Mouse (Mus musculus) kidney, adult 9 months (tissue): ENCODE data around the gene Polr2c.
A peak's percentile ranks its signal among the peaks of the same experiment; 100 is the strongest.

Source experiments
- DNase-seq: peaks from one replicate; pipeline ENCODE4 v3.0.0; 2022

The Polr2c gene

DNA sequence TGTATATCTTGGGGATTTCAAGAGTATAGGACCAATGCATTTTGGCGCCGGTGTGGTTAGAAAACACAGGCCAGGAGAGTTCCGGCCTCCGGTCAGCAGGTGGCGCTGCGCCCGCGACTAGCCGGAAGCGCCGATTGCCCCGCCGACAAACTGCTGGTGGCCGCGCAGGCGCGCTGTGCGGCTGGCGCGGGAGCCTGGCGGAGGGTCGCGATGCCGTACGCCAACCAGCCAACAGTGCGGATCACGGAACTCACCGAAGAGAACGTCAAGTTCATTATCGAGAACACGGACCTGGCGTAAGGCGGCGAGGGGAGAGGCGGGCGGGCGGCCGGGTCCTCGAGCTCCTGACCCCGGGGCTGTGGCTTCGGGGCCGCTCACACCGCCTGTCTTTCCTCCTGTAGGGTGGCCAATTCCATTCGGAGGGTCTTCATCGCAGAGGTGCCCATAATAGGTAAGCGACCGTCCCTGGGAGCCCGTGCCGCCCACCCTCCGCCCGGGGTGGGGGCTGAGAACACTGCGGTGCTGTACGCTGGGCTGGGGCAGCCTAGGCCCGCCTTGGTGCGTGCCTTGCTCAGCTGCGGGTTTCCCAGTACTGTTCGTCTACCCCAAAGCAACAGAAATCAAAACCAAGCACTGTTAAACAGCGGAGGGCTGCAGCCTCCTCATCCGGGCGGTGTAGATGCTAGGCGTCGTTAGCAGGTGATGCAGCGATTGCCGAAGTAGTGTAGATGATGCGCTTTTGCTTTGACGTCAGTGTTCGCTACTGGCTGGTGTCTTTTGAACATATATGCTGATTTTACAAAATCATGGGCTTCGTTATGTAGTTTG lies at the start of gene Polr2c:
Gene Polr2c, plus strand, starts transcription at position 105 of the 828 bp plus-strand sequence.
- DNase-seq = peak; percentile 89

DNA sequence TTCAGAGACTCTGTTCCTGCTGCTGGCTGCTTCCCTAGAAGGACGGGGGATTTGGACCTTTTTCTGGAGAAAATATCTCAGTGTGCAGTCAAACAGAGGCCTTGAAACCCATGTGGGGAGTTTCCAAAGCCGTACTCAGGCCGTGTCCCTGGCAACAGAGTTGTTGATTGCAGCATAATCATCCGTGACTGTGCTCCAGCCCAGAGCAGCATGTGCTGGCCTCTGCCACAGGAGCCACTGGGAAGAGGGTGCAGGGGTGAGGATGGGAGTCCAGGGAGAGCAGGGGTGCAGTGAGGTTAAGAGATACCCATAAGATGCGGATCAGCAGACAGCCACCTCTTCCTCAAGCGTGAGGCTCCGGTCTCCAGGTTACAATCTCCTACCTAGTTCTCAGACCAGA lies 49.7 kb upstream of the Polr2c start:
- DNase-seq = peak; percentile 41

DNA sequence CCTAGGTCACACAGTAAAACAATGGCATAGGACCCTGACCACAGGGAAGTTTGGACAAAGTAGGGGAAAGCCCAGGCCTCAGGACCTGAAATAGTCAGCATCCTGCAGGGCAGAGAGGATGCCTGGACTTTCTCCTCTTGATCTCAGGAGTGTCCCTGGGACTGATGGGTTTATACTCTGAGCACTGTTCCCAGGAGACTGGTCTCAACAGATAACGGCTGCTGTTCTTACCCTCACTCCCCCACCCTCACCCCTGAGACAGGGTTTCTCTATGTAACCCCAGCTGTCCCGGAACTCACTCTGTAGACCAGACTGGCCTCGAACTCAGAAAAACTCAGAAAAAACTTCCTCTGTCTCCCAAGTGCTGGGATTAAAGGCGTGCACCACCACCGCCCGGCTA lies 48.9 kb upstream of the Polr2c start:
- DNase-seq = no peak

DNA sequence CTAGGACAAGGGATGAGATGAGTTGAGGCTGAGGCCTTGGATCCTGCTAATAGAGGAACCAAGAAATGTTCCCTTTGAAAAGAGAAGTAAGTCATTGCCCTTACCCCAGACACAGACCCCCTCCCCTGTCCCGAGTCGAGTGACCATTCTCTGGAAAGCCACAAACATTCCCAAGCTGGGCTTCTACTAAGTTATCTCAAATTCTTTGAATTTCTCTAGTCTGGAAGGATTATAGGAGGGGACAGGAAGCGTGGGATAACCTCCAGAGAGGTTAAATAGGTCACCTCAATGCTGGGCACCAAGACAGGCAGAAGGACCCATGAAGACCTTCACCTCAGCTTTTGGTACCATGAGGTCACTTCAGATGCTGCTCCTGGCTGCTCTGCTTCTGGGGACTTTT lies 47.1 kb upstream of the Polr2c start, which contains the start of gene Ccl17:
Gene Ccl17, plus strand, starts transcription at position 301 of the 400 bp plus-strand sequence.
- DNase-seq = no peak

DNA sequence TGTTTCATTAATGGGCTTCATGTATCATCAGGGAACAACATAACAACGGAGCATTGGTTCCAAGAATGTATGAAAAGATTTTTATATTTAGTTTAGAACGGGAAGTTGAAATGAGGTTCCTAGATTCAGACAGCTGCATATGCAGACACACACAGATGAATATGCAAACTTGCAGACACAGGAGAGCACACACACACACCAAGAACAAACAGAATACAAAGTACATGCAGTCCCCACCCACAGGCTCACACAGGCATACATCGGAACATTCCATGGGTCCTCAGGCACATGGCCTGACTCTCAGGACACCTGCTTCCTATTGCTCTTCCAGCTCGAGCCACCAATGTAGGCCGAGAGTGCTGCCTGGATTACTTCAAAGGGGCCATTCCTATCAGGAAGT lies 46.4 kb upstream of the Polr2c start:
- DNase-seq = no peak

DNA sequence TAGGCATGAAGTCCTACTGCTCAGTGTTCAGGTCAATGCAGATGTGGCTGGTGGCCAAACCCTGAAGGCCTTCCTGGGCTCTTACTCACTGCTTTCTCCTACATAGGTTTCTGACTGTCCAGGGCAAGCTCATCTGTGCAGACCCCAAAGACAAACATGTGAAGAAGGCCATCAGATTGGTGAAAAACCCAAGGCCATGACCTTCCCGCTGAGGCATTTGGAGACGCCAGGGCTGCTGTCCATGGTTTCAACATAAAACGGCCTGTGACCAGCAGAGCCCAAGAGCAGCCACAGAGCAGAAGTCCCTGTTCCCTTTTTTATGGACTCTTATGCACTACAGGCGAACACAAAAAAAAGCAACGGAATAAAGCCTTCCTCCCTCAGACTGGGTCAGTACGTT lies 45.6 kb upstream of the Polr2c start:
- DNase-seq = no peak

DNA sequence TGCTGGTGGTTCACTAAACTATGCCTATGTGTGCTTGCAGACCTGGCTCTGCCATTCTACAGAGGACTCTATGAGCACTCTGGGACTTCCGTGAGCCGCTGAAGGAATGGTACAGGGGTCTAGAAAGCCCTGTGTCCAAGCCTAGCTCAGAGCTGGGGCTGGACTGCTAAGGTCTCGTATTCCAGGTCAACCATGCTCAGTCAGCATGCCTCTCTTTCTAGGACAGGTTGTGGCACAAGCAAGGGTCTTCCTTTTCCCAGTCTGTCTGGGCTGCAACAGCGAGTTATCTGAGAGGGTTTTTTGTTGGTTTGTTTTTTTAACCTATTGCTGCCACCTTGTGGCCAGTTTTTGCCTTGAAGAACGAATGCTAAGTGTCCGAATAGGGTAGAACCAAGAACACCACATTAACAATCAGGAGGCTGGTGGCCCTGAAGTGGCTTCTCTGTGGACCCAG lies 44.6 kb upstream of the Polr2c start:
- peak; percentile 95 for DNase-seq

DNA sequence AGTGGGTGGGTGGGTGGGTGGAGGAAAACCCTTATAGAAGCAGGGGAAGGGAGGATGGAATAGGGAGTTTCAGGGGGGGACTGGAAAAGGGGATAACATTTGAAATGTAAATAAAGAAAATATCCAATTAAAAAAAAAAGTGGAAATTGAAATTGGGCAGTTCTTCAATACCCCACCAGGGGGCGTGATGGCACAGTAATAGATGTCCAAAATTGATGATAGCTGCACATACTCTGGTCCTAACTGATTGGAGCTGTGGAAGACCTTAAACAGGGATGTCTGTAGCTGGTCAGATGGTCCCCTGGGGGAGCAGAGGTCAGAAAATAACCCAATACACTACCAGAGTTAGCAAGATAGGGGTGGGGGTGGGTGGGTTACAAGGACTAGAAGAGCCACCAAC lies 42.7 kb upstream of the Polr2c start:
- DNase-seq = peak; percentile 53

DNA sequence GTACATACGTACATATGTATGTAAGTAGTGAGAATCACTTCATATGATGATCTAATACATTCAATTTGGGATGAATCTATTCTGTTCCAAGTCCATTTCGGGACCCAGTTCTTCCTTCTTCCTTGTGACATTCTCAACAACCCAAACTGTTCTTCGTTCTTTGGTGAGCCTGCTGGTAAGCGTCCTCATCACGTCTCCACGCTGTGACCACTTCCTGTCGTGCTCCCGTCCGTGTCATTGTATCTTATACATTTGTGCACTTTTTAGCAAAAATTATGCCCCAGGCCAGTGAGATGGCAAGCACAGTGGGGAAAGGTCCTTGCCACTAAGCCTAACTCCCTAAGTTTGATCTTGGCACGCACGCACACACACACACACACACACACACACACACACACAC lies 39.3 kb upstream of the Polr2c start:
- no peak for DNase-seq

DNA sequence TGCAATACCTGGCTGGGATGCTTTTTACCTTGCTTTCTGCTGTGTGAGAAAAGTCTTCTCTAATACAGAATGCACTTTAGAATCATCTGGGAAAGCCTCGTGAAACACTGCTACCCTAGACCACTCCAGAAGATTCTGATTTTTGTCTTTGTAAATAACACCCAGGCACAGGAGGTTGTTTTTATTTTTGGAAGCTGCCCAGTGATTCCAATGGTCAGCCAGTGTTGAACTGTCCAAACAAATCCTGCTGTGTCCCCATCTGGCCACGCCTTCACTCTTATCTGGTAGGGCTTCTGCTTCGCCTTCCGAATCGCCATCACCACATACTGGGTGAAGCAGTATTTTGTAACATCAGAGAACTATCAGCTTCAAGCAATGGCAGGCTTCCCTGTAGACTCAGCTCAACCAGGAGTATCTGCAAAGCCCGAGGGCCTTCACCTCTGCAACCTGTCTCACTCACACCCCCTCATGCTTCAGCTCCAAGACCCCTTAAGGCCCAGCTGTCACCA lies 37.5 kb upstream of the Polr2c start:
- DNase-seq = no peak

DNA sequence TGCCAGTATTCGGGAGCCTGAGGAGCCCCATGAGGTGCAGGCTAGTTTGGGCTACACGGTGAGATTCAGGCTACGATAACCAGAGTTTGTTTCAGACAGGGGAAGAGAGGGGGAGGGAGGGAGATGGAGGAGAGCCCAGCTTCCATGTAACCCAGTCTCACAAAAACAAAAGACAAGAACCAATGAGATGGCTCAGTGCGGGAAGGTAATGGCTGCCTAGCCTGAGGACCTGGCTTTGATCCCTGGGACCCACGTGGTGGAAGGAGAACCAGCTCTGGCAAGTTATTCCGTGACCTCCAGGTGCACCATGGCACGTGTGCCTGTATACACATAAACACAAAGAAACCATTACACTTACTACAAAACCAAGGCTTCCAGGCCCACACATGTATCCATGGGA lies 36.7 kb upstream of the Polr2c start:
- peak; percentile 71 for DNase-seq

DNA sequence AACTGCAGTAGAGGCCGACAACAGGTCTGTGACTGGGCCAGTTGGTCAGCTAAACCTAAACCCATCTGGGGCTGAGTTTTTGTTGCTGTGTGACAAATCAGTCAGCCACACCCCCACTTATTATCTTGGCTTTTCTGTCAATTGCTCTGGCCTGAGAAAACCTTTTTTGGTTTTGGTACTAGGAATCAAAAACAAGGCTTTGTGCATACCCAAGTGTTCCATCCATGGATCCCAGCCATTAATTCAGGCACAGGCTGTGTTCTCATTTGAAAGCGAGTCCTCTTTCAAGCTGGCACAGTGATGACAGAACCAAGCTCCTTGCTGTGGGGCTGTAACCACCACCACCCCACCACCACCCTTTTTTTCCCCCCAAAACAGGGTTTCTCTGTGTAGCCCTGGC lies 35.9 kb upstream of the Polr2c start:
- DNase-seq = no peak

DNA sequence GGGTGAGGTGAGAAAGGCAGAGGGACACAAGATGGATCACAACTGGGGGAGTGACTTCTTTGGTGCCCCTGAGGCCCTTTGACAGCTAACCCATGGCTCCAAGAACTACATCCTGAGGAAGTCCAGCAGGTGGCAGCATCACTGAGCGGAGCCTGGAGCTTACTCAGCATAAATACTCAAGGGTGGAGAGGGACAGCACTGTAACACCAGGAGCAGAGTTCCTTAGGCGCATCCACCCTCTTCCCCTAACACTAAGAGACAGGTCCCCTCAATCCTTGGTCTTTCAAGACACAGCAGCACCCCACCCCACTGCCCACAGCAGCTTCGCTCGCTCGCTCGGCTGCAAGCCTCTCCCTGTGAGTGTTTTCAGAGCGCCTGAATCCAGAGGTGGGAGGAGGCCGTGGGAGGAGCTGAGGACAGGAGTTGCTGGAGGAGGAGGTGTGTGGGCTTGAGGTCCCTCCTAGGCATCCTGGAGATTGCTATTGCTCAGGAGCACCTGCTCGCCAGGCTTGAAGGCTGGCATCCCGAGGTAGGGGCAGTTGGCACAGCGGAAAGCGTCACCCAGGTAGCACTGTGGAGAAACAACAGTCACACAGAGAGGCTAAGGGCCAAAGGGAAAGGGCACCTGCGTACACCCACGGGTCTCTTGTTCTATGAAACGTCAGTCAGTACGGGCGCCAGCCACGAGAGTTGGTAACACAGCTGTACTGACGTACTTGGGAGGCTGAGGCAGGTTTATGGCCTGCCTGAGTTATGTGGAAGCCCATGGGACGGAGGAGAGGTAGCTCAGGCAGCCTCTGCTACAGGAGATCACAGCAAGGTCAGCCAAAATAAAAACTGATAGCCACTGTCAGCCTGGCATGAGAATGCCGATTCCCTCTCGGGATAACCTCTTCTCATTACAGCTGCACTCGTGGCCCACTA lies 34.4 kb upstream of the Polr2c start:
- peak; percentile 78 for DNase-seq

DNA sequence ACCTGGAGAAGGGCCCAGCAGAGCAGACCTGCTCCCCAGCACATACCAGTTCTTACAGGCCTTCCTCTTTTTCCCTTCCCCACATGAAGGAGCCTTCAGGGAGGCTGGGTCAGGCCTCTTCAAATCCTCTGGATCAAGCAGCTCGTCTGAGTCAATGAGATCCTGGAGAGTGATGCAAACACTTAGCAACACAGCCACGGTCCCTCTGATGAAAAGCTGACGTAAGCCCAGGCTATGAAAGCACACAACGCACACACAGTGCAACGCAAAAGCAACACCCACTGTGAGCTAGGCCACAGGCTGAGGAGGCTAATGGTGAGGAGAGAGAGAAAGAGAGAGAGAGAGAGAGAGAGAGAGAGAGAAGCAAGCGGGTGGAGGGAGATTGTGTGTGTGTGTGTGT lies 32.1 kb upstream of the Polr2c start:
- DNase-seq = no peak

DNA sequence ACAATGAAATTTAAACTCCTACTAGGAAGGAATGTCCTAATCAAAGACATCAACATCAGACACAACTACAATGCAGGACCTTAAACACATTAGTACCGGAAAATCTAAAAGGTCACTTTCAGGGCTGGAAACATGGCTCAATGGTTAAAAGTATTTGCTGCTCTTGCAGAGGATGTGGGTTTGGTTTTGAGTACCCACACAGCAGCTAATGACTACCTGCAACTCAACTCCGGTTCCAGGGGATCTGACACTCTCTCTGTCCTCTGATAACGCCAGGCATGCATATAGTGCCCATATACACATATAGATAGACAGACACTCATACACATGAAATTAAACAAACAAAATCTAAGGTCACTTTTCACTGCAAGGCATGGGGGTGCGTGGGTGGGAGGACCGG lies 31.0 kb upstream of the Polr2c start:
- no peak for DNase-seq

DNA sequence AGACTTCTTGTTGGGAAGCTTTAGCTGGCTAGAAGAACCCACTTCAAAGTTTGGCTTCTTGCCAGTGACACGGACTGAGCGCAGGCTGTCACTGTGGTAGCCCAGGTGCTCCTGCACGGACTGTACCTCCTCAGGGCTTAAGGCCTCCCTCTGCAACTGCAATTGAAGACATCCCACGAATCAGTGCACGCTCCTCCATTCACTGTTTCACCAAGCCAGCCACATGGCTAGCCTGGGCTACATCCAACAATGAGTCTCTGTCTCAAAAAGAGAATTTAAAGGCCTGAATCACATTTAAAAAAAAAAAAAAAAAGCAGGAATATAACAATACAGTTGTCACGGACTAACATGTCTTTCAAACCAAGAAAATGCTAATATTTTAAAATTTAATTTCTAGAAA lies 29.0 kb upstream of the Polr2c start:
- DNase-seq = no peak

DNA sequence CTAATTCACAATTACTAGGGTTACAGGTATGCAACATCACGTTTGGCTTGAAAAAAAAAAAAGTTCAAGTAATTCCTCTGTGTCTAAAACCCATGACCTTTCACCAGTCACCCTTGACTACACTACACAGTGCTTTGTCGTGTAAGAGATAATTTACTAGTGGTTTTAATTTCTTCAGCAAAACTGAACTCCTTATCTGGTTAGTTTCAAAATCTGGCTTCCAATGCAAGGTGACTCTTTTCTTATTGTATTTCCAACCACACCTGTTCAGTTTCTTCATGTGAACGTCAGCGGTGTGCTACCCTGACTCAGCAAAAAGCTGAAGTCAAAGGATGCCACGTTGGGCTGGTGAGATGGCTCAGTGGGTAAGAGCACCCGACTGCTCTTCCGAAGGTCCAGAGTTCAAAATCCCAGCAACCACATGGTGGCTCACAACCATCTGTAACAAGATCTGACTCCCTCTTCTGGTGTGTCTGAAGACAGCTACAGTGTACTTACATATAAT lies 23.3 kb upstream of the Polr2c start:
- peak; percentile 54 for DNase-seq

DNA sequence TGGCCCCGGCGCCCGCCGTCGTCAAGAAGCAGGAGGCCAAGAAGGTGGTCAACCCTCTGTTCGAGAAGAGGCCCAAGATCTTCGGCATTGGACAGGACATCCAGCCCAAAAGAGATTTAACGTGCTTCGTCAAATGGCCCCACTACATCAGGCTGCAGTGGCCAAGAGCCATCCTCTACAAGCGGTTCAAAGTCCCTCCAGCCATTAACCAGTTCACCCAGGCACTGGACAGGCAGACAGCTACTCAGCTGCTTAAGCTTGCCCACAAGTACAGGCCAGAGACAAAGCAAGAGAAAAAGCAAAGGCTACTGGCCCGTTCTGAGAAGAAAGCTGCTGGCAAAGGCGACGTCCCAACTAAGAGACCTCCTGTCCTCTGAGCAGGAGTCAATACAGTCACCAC lies 21.5 kb upstream of the Polr2c start:
- peak; percentile 45 for DNase-seq

DNA sequence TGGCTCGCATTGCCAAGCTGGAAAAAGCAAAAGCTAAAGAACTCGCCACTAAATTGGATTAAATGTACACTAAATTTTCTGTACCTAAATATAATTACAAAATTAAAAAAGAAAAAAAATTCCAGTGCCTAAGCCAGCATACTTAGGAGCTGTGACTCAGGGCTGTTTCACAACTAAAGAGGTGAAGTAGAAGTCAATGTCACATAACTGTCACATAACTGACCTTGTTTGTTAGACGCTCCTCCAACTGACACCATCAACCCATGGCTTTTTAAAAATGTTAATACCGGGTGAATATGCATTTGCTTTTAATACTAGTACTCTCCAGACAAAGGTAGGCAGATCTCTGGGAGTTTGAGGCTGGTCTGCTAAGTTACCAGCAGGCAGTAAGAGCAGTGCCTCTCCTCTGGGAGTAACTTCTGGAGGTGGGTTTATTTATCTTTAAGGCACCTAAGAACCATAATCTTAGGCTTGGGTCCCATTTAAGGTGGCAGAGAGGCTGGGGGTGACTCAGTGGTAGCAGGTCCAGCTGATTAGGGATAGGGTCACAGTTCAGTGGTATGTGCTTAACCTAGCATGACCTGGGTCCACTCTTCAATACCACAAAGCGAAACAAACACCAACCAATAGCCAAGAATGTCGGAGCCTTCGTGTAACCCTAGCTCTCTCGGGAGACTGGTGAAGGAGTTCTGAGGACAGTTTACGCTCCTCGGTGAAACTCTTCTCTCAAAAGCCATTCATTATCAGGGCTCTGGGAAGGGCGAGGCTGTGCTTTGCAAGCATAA lies 20.6 kb upstream of the Polr2c start:
- DNase-seq = no peak

DNA sequence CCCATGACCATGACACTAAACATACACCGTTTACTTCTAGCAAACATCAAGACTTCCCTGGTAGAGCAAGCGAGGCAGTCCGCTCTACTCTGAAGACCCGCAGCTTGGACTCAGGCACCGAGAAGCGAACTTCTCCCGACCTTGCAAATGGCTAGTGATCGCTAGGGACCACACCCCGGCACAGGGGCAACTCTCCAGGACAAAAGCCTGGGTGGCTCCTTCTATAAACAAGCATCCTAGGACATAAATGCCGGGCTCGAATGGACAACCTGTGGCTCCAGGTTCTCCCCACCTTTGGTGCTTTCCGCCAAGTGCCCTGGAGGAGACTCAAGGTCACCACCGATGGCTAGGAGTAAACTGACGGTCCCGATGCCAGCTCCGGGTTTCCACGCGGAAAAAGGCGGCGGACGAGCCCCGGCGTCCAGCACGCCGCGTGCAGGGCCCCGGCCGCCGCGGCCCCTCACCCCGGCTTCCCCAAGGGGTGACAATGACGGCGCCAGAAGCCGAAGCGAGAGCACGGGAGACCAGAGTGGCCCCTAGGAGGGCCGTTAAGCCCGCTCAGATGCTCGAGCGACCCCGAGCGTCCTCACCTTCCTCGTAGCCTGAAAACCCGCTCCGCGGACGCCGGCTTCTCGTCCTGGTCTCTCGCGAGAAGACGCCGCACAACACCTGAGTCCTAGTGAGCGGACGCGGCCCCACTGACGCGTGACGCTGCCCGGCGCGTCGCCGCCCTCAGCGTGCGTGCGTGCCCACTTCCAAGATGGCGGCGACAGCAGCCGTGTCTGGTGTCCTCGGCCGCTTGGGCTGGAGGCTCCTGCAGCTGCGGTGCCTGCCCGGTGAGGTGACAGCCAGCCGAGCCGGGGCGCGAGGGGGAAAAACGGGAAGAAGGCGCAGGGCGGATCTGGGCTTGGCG lies 19.3 kb upstream of the Polr2c start, which contains the start of the genes Coq9 and Ciapin1:
Gene Coq9, plus strand, starts transcription at position 660 of the 913 bp plus-strand sequence.
Gene Ciapin1, minus strand, starts transcription at position 697 of the 913 bp plus-strand sequence.
- DNase-seq = peak; percentile 96

DNA sequence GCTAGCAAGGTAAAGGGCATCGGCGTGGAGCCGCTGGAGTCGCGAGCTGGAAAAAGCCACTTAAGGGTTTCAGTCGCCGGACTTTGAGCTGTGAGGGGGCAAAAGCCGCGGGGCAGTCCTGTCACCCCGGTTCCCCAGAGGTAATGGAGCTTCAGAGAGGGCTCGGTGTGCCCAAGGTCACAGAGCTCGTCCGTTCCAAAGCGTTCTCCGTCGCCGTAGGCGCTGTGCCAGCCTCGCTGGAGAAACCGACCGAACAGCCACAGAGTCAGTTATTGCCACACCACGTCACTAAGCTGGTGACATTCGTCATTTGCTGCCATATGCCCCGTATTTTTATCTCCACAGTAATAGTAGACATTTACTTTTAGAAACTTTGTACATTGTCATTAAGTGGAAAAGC lies 18.6 kb upstream of the Polr2c start:
- peak; percentile 85 for DNase-seq
